Mouse (Mus musculus) thymus, postnatal 36 days (tissue): Measurements from ENCODE around the gene Creb3l1.
A peak's percentile ranks its signal among the peaks of the same experiment; 100 is the strongest.

Experiments
- DNase-seq, 2 experiments: peaks; one replicate each; pipeline ENCODE4 v3.0.0; 2022; ENCODE audit warnings: mixed read lengths in 2 of 2

Creb3l1 gene

GRCm38 (mm10) chr2:92030554-92030953 lies 6.3 kb upstream of the Creb3l1 start:
- DNase-seq: no peak

GRCm38 (mm10) chr2:92029387-92030133 lies 5.3 kb upstream of the Creb3l1 start:
- DNase-seq: no peak

- no peak for DNase-seq
Observed at GRCm38 (mm10) chr2:92027811-92028590, 3.7 kb upstream of the Creb3l1 start.

- DNase-seq: no peak
Observed at GRCm38 (mm10) chr2:92025966-92026365, 1.7 kb upstream of the Creb3l1 start.

- DNase-seq: no peak
Observed at GRCm38 (mm10) chr2:92025202-92025601, 900 bp upstream of the Creb3l1 start.

GRCm38 (mm10) chr2:92023362-92024273 lies 684 bp downstream of the Creb3l1 start:
- peak; percentile 12 to 36 for DNase-seq

- DNase-seq: no peak
Observed at GRCm38 (mm10) chr2:92020676-92021265, 3.5 kb downstream of the Creb3l1 start.

- DNase-seq: no peak
Observed at GRCm38 (mm10) chr2:92017440-92017839, 6.9 kb downstream of the Creb3l1 start.

GRCm38 (mm10) chr2:92016981-92017380 lies 7.3 kb downstream of the Creb3l1 start:
- no peak for DNase-seq

- DNase-seq: no peak
Observed at GRCm38 (mm10) chr2:92014891-92015290, 9.4 kb downstream of the Creb3l1 start.

GRCm38 (mm10) chr2:92014248-92014647 lies 10.1 kb downstream of the Creb3l1 start:
- DNase-seq: no peak

GRCm38 (mm10) chr2:92012768-92013445 lies 11.4 kb downstream of the Creb3l1 start:
- no peak for DNase-seq

- no peak for DNase-seq
Observed at GRCm38 (mm10) chr2:92011424-92012353, 12.6 kb downstream of the Creb3l1 start.

GRCm38 (mm10) chr2:92008623-92009404 lies 15.5 kb downstream of the Creb3l1 start:
- no peak for DNase-seq

- peak; percentile 94 to 96 for DNase-seq
Observed at GRCm38 (mm10) chr2:92007933-92008622, 16.2 kb downstream of the Creb3l1 start.

GRCm38 (mm10) chr2:92006983-92007921 lies 17.1 kb downstream of the Creb3l1 start:
- peak in 1 of 2 experiments; percentile 17 for DNase-seq

GRCm38 (mm10) chr2:92006491-92006890 lies 17.8 kb downstream of the Creb3l1 start:
- DNase-seq: no peak

GRCm38 (mm10) chr2:92004617-92005016 lies 19.7 kb downstream of the Creb3l1 start:
- DNase-seq: no peak
